Mouse (Mus musculus): ENCODE data around the gene Coro1c. TPM values are rescaled to one million over a fixed set of nuclear protein-coding genes. Genes with fewer than 3 reads are reported as not detected.

Gene Coro1c
- polyA plus RNA-seq, 1 experiment from 2014 or later = 129 TPM

- WGBS = 75% methylated on average over 17 of the region's 17 CpGs
Measured at GRCm38 (mm10) chr5:113878943-113879617, 29.5 kb downstream of the Coro1c start.

GRCm38 (mm10) chr5:113877565-113877964 lies 31.0 kb downstream of the Coro1c start:
- Histone ChIP-seq H3K9ac (no peak overlapping the region), H3K9me3 (no peaks in the 10 kb centered on the region), H3K27me3 (replicated peaks) (no peaks in the 10 kb centered on the region), H3K4me3 (replicated peaks) (no peak overlapping the region), H3K27ac (no peak overlapping the region), H3K4me1 (peaks cover 36% of the 10 kb centered on the region), H3K4me2 (no peak overlapping the region), H3K36me3 (peaks cover 18% of the 10 kb centered on the region; the same call in 1 of the 2 replicates)
- ATAC-seq (ENCODE audit: insufficient read depth, low FRiP score, low read depth) = no peak
- 53% methylated on average over 3 of the region's 3 CpGs for WGBS

More at GRCm38 (mm10) chr5:113878943-113879617, 29.5 kb downstream of the Coro1c start:
- H3K4me2 ChIP-seq = no peak overlapping the region
- no peaks in the 10 kb centered on the region for H3K27me3 ChIP-seq (replicated peaks)
- no peaks in the 10 kb centered on the region for H3K9me3 ChIP-seq
- H3K4me3 ChIP-seq (replicated peaks) = no peak overlapping the region
- H3K4me1 ChIP-seq = peaks cover 37% of the 10 kb centered on the region
- no peak overlapping the region for H3K9ac ChIP-seq
- ATAC-seq (ENCODE audit: insufficient read depth, low FRiP score, low read depth) = peak; percentile 37
- peaks cover 18% of the 10 kb centered on the region; the same call in 1 of the 2 replicates for H3K36me3 ChIP-seq
- H3K27ac ChIP-seq = peak overlapping the region; percentile 45

GRCm38 (mm10) chr5:113876176-113876575 lies 32.4 kb downstream of the Coro1c start:
- Histone ChIP-seq H3K4me1 (peaks cover 42% of the 10 kb centered on the region), H3K9ac (no peak overlapping the region), H3K9me3 (no peaks in the 10 kb centered on the region), H3K36me3 (peaks cover 18% of the 10 kb centered on the region; the same call in 1 of the 2 replicates), H3K4me2 (no peak overlapping the region), H3K4me3 (replicated peaks) (no peak overlapping the region), H3K27ac (no peak overlapping the region; the same call in 1 of the 2 replicates), H3K27me3 (replicated peaks) (no peaks in the 10 kb centered on the region)
- WGBS = 92% methylated on average over 7 of the region's 7 CpGs
- no peak for ATAC-seq (ENCODE audit: insufficient read depth, low FRiP score, low read depth)

GRCm38 (mm10) chr5:113875625-113876024 lies 32.9 kb downstream of the Coro1c start:
- no peaks in the 10 kb centered on the region for H3K27me3 ChIP-seq (replicated peaks)
- no peak overlapping the region for H3K9ac ChIP-seq
- ATAC-seq (ENCODE audit: insufficient read depth, low FRiP score, low read depth) = no peak
- H3K4me1 ChIP-seq = peaks cover 43% of the 10 kb centered on the region
- H3K36me3 ChIP-seq = peaks cover 15% of the 10 kb centered on the region; the same call in 1 of the 2 replicates
- H3K4me3 ChIP-seq (replicated peaks) = no peak overlapping the region
- H3K9me3 ChIP-seq = no peaks in the 10 kb centered on the region
- H3K27ac ChIP-seq = no peak overlapping the region; the same call in 1 of the 2 replicates
- WGBS = 87% methylated on average over 4 of the region's 4 CpGs
- H3K4me2 ChIP-seq = no peak overlapping the region

- H3K27me3 ChIP-seq (replicated peaks) = no peaks in the 10 kb centered on the region
- no peak for ATAC-seq (ENCODE audit: insufficient read depth, low FRiP score, low read depth)
- H3K36me3 ChIP-seq = peaks cover 10% of the 10 kb centered on the region; the same call in 1 of the 2 replicates
- peaks cover 44% of the 10 kb centered on the region for H3K4me1 ChIP-seq
- WGBS = 63% methylated on average over 19 of the region's 19 CpGs
- peak overlapping the region; percentile 44 for H3K4me2 ChIP-seq
- peak overlapping the region; percentile 13; the same call in 1 of the 2 replicates for H3K4me3 ChIP-seq (replicated peaks)
- H3K27ac ChIP-seq = peak overlapping the region; percentile 92
- no peaks in the 10 kb centered on the region for H3K9me3 ChIP-seq
- H3K9ac ChIP-seq = no peak overlapping the region
Measured at GRCm38 (mm10) chr5:113874063-113875024, 34.2 kb downstream of the Coro1c start.

- Histone ChIP-seq H3K4me1 (peaks cover 53% of the 10 kb centered on the region), H3K36me3 (peaks cover 10% of the 10 kb centered on the region; the same call in 1 of the 2 replicates), H3K4me2 (peak overlapping the region; percentile 44), H3K27ac (peak overlapping the region; percentile 92), H3K27me3 (replicated peaks) (no peaks in the 10 kb centered on the region), H3K9ac (no peak overlapping the region), H3K9me3 (no peaks in the 10 kb centered on the region), H3K4me3 (replicated peaks) (peak overlapping the region; percentile 13)
- peak; percentile 87 for ATAC-seq (ENCODE audit: insufficient read depth, low FRiP score, low read depth)
- 15% methylated on average over 13 of the region's 15 CpGs for WGBS
Measured at GRCm38 (mm10) chr5:113872936-113873912, 35.3 kb downstream of the Coro1c start.

GRCm38 (mm10) chr5:113871903-113872548 lies 36.5 kb downstream of the Coro1c start:
- ATAC-seq (ENCODE audit: insufficient read depth, low FRiP score, low read depth) = no peak
- H3K9me3 ChIP-seq = no peaks in the 10 kb centered on the region
- H3K36me3 ChIP-seq = peaks cover 10% of the 10 kb centered on the region; the same call in 1 of the 2 replicates
- no peak overlapping the region for H3K4me2 ChIP-seq
- H3K27ac ChIP-seq = peak overlapping the region; percentile 92
- H3K4me3 ChIP-seq (replicated peaks) = no peak overlapping the region
- no peak overlapping the region for H3K9ac ChIP-seq
- H3K27me3 ChIP-seq (replicated peaks) = no peaks in the 10 kb centered on the region
- peaks cover 54% of the 10 kb centered on the region for H3K4me1 ChIP-seq
- 83% methylated on average over 7 of the region's 7 CpGs for WGBS

GRCm38 (mm10) chr5:113870393-113871040 lies 38.0 kb downstream of the Coro1c start:
- peak overlapping the region; percentile 67 for H3K27ac ChIP-seq
- H3K9me3 ChIP-seq = no peaks in the 10 kb centered on the region
- H3K4me3 ChIP-seq (replicated peaks) = no peak overlapping the region
- H3K9ac ChIP-seq = no peak overlapping the region
- WGBS = 52% methylated on average over 21 of the region's 21 CpGs
- no peaks in the 10 kb centered on the region for H3K27me3 ChIP-seq (replicated peaks)
- no peak for ATAC-seq (ENCODE audit: insufficient read depth, low FRiP score, low read depth)
- H3K4me2 ChIP-seq = no peak overlapping the region
- peaks cover 54% of the 10 kb centered on the region for H3K4me1 ChIP-seq
- H3K36me3 ChIP-seq = no peaks in the 10 kb centered on the region; the same call in 1 of the 2 replicates

- no peak overlapping the region for H3K4me2 ChIP-seq
- H3K9me3 ChIP-seq = no peaks in the 10 kb centered on the region
- H3K36me3 ChIP-seq = peaks cover 7% of the 10 kb centered on the region; the same call in 1 of the 2 replicates
- no peak overlapping the region for H3K27ac ChIP-seq
- WGBS = 42% methylated on average over 11 of the region's 11 CpGs
- H3K4me3 ChIP-seq (replicated peaks) = no peak overlapping the region
- ATAC-seq (ENCODE audit: insufficient read depth, low FRiP score, low read depth) = no peak
- H3K9ac ChIP-seq = no peak overlapping the region
- H3K27me3 ChIP-seq (replicated peaks) = no peaks in the 10 kb centered on the region
- peaks cover 45% of the 10 kb centered on the region for H3K4me1 ChIP-seq
Measured at GRCm38 (mm10) chr5:113869132-113869531, 39.4 kb downstream of the Coro1c start.

GRCm38 (mm10) chr5:113864992-113865391 lies 43.6 kb downstream of the Coro1c start:
- H3K4me1 ChIP-seq = peaks cover 11% of the 10 kb centered on the region; the same call in 1 of the 2 replicates
- no peak overlapping the region for H3K9ac ChIP-seq
- WGBS = 80% methylated on average over 6 of the region's 6 CpGs
- no peak overlapping the region for H3K4me2 ChIP-seq
- H3K27ac ChIP-seq = no peak overlapping the region
- no peak for ATAC-seq (ENCODE audit: insufficient read depth, low FRiP score, low read depth)
- H3K4me3 ChIP-seq (replicated peaks) = no peak overlapping the region
- H3K27me3 ChIP-seq (replicated peaks) = no peaks in the 10 kb centered on the region
- peaks cover 20% of the 10 kb centered on the region for H3K36me3 ChIP-seq
- H3K9me3 ChIP-seq = no peaks in the 10 kb centered on the region
